Mouse (Mus musculus) cerebellum, adult 2 months (tissue): ENCODE results near the gene Tpp1. TPM values are rescaled to one million over a fixed set of nuclear protein-coding genes. Genes with fewer than 3 reads are reported as not detected.

ENCODE experiments used
- DNase-seq, 2 experiments: peaks; one replicate each; pipeline ENCODE4 v3.0.0; 2021
- H3K27ac ChIP-seq: fragments of 200-500 bp; 2 replicates; pipeline ENCODE4 v1.5.1; 2012; ENCODE audit warnings: low read length, control low read depth, inconsistent platforms; ENCODE audit not compliant: insufficient read depth
- H3K27me3 ChIP-seq: fragments of 200-500 bp; 2 replicates; pipeline ENCODE4 v1.6.1; 2012; ENCODE audit warnings: inconsistent platforms, mild to moderate bottlenecking, low read length, moderate library complexity; ENCODE audit not compliant: control insufficient read depth, insufficient read depth
- H3K4me1 ChIP-seq: fragments of 200-500 bp; 2 replicates; pipeline ENCODE4 v1.6.1; 2011; ENCODE audit warnings: low read length; ENCODE audit not compliant: control insufficient read depth, insufficient read depth
- H3K4me3 ChIP-seq: fragments of 200-500 bp; replicated peaks from 2 replicates; pipeline ENCODE3; 2011; ENCODE audit warnings: mild to moderate bottlenecking, low read depth, low read length, control low read depth; ENCODE audit not compliant: insufficient read depth
- CTCF ChIP-seq: fragments of 200-500 bp; IDR thresholded peaks from 2 replicates; pipeline ENCODE4 v1.5.1; 2011; ENCODE audit warnings: low read depth, mild to moderate bottlenecking, control low read depth, low read length, moderate library complexity, borderline replicate concordance; ENCODE audit not compliant: insufficient read depth
- POLR2A ChIP-seq: fragments of 200-500 bp; IDR thresholded peaks from 2 replicates; pipeline ENCODE4 v1.6.1; 2011; ENCODE audit warnings: low read length, control low read depth, borderline replicate concordance; ENCODE audit not compliant: insufficient read depth
- WGBS: fragments of 180-500 bp; shearing (Covaris S2); methylation state at CpG from one replicate; pipeline ENCODE4 v1.1.7; 2018; 5-methylcytosine and 5-hydroxymethylcytosine counted together
- polyA plus RNA-seq: library from polyadenylated mRNA; depleted of rRNA; stranded (reverse); fragments of >200 nt; gene quantifications from 2 replicates; pipeline ENCODE4 v1.2.3, GENCODE M21; 2012; rRNA removed

Gene Tpp1
- 92.1 and 115 TPM in 2 replicates for polyA plus RNA-seq

GRCm38 (mm10) chr7:105751491-105752433 lies at the start of gene Tpp1:
Tpp1 (minus strand) TSS chr7:105752235.
- peak within 1 kb of the TSS; percentile 90 for H3K4me3 ChIP-seq
- WGBS: 8% methylated on average over 20 of the region's 20 CpGs
- H3K4me1 ChIP-seq: no peaks in the 10 kb centered on the region; the same call in 1 of the 2 replicates
- TF ChIP-seq CTCF: no peak
- peak; percentile 84; the same call in 1 of the 2 replicates for TF ChIP-seq POLR2A
- no peaks in the 10 kb centered on the region for H3K27me3 ChIP-seq
- H3K27ac ChIP-seq: peak within 1 kb of the TSS; percentile 83
- peak; percentile 93 to 95 for DNase-seq

GRCm38 (mm10) chr7:105796972-105797371 lies 44.9 kb upstream of the Tpp1 start:
- H3K4me3 ChIP-seq: no peak overlapping the region
- TF ChIP-seq CTCF: no peak
- H3K4me1 ChIP-seq: no peaks in the 10 kb centered on the region
- H3K27ac ChIP-seq: no peak overlapping the region
- H3K27me3 ChIP-seq: no peaks in the 10 kb centered on the region
- 91% methylated on average over 3 of the region's 3 CpGs for WGBS
- no peak for DNase-seq

GRCm38 (mm10) chr7:105795759-105796366 lies 43.8 kb upstream of the Tpp1 start:
- H3K4me1 ChIP-seq: no peaks in the 10 kb centered on the region
- no peak for DNase-seq
- TF ChIP-seq CTCF: 0 out of 2 replicates have a peak, but pooled peaks have one; percentile 8
- no peak for TF ChIP-seq POLR2A
- no peak overlapping the region for H3K27ac ChIP-seq
- H3K27me3 ChIP-seq: no peaks in the 10 kb centered on the region
- WGBS: 19% methylated on average over 7 of the region's 7 CpGs
- H3K4me3 ChIP-seq: no peak overlapping the region

- no peak overlapping the region for H3K4me3 ChIP-seq
- WGBS: 70% methylated on average over 7 of the region's 7 CpGs
- no peaks in the 10 kb centered on the region for H3K4me1 ChIP-seq
- no peaks in the 10 kb centered on the region for H3K27me3 ChIP-seq
- DNase-seq: no peak
- no peak overlapping the region for H3K27ac ChIP-seq
- TF ChIP-seq POLR2A: no peak
- TF ChIP-seq CTCF: no peak
Measured at GRCm38 (mm10) chr7:105793701-105794100, 41.7 kb upstream of the Tpp1 start.

GRCm38 (mm10) chr7:105791147-105791546 lies 39.1 kb upstream of the Tpp1 start:
- 77% methylated on average over 1 of the region's 1 CpGs for WGBS
- no peaks in the 10 kb centered on the region for H3K4me1 ChIP-seq
- no peak overlapping the region for H3K4me3 ChIP-seq
- no peak overlapping the region for H3K27ac ChIP-seq
- no peak for DNase-seq
- TF ChIP-seq POLR2A (no peak), CTCF (no peak)
- no peaks in the 10 kb centered on the region; the same call in 1 of the 2 replicates for H3K27me3 ChIP-seq

GRCm38 (mm10) chr7:105787285-105788140 lies 35.5 kb upstream of the Tpp1 start, which contains the start of gene Dchs1:
Dchs1 (minus strand) TSS chr7:105787654.
- Histone ChIP-seq H3K4me3 (peak within 1 kb of the TSS; percentile 60), H3K27me3 (no peaks in the 10 kb centered on the region; the same call in 1 of the 2 replicates), H3K4me1 (no peaks in the 10 kb centered on the region), H3K27ac (no peak within 1 kb of the TSS)
- WGBS: under 1% methylated on average over 76 of the region's 97 CpGs
- DNase-seq: no peak
- TF ChIP-seq POLR2A (no peak), CTCF (no peak)
